Mouse (Mus musculus): ENCODE measurements around the gene Slc35b2.

Slc35b2 gene

GRCm38 (mm10) chr17:45584096-45584896 lies 20.6 kb downstream of the Slc35b2 start:
- DNase-seq (ENCODE audit: low read depth, low spot score): peak; percentile 92

GRCm38 (mm10) chr17:45584939-45585678 lies 21.4 kb downstream of the Slc35b2 start:
- DNase-seq (ENCODE audit: low read depth, low spot score): peak; percentile 85

GRCm38 (mm10) chr17:45585725-45586448 lies 22.2 kb downstream of the Slc35b2 start:
- DNase-seq (ENCODE audit: low read depth, low spot score): no peak

- DNase-seq (ENCODE audit: low read depth, low spot score): peak; percentile 53
These were observed 22.8 kb downstream of the Slc35b2 start for GRCm38 (mm10) chr17:45586449-45586837.

GRCm38 (mm10) chr17:45588370-45588769 lies 24.7 kb downstream of the Slc35b2 start:
- DNase-seq (ENCODE audit: low read depth, low spot score): no peak

- no peak for DNase-seq (ENCODE audit: low read depth, low spot score)
These were observed 25.6 kb downstream of the Slc35b2 start for GRCm38 (mm10) chr17:45589236-45589635.

GRCm38 (mm10) chr17:45589844-45590243 lies 26.2 kb downstream of the Slc35b2 start:
- no peak for DNase-seq (ENCODE audit: low read depth, low spot score)

GRCm38 (mm10) chr17:45590410-45590809 lies 26.7 kb downstream of the Slc35b2 start:
- DNase-seq (ENCODE audit: low read depth, low spot score): no peak

- DNase-seq (ENCODE audit: low read depth, low spot score): no peak
These were observed 28.3 kb downstream of the Slc35b2 start for GRCm38 (mm10) chr17:45591701-45592605.

GRCm38 (mm10) chr17:45592606-45593431 lies 29.1 kb downstream of the Slc35b2 start:
- no peak for DNase-seq (ENCODE audit: low read depth, low spot score)

- no peak for DNase-seq (ENCODE audit: low read depth, low spot score)
These were observed 29.8 kb downstream of the Slc35b2 start for GRCm38 (mm10) chr17:45593479-45593878.

- no peak for DNase-seq (ENCODE audit: low read depth, low spot score)
These were observed 30.5 kb downstream of the Slc35b2 start for GRCm38 (mm10) chr17:45594195-45594594.

GRCm38 (mm10) chr17:45594881-45595735 lies 31.4 kb downstream of the Slc35b2 start:
- peak; percentile 49 for DNase-seq (ENCODE audit: low read depth, low spot score)

GRCm38 (mm10) chr17:45595736-45596390 lies 32.2 kb downstream of the Slc35b2 start:
- peak; percentile 48 for DNase-seq (ENCODE audit: low read depth, low spot score)

- peak; percentile 94 for DNase-seq (ENCODE audit: low read depth, low spot score)
These were observed 33.1 kb downstream of the Slc35b2 start for GRCm38 (mm10) chr17:45596631-45597396.

GRCm38 (mm10) chr17:45597787-45598186 lies 34.1 kb downstream of the Slc35b2 start:
- DNase-seq (ENCODE audit: low read depth, low spot score): peak; percentile 51

GRCm38 (mm10) chr17:45598376-45598775 lies 34.7 kb downstream of the Slc35b2 start:
- DNase-seq (ENCODE audit: low read depth, low spot score): no peak

- DNase-seq (ENCODE audit: low read depth, low spot score): no peak
These were observed 35.2 kb downstream of the Slc35b2 start for GRCm38 (mm10) chr17:45598891-45599290.
